In the genomic region with DNA sequence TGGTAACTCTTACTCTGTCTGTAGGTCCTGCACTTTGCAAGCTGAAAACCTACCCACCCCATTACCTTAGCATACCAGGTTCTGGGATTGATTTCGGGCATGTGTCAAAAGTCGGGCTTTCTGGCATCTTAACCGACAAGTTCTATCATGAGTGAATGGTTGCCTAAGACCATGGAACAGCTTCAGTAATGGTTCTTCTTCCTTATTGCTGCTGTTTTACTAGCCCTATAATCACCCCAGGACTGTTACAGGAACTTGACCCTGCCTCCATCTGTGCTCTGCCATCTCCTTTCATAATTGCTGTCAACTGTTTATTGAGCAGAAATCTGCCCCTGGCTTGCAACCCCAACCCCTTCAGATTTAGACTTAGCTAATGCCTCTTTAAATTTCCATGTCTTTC, we compare ENCODE assay signal across 32 mouse cellular contexts. TPM values are rescaled to one million over a fixed set of nuclear protein-coding genes. Genes with fewer than 3 reads are reported as not detected.
A peak's percentile ranks its signal among the peaks of the same experiment; 100 is the strongest.
DNase-seq lines count a peak whose midpoint lies in the region; ATAC-seq and TF ChIP-seq lines count a peak whose summit lies in the region.
"Had no signal": no experiment of that assay in that cellular context is flagged by ENCODE, and none has a peak within 500 bp of the region (broad histone marks: within the 10 kb centered on the region; RNA-seq: fewer than 3 reads in every experiment).

No protein-coding gene starts in this region.

- no peaks in the 10 kb centered on the region for H3K27me3 ChIP-seq in testis, adult 2 months (ENCODE audit: control insufficient read depth, insufficient read depth, low read length)
- H3K27me3 ChIP-seq in intestine, embryonic 16.5 days (replicated peaks; ENCODE audit: control insufficient read depth, insufficient read depth, low read length) = no peaks in the 10 kb centered on the region
- no peaks in the 10 kb centered on the region for H3K27me3 ChIP-seq in kidney, embryonic 16.5 days (ENCODE audit: insufficient read depth, low read length)
- H3K27me3 ChIP-seq in embryonic facial prominence, embryonic 10.5 days (replicated peaks; ENCODE audit: low read depth, poor library complexity, severe bottlenecking) = no peaks in the 10 kb centered on the region
- H3K27me3 ChIP-seq: embryonic facial prominence, embryonic 12.5 days; embryonic facial prominence, embryonic 15.5 days; forebrain, embryonic 12.5 days; forebrain, embryonic 15.5 days; hindbrain, embryonic 13.5 days had no signal

- peak; percentile 74 for ATAC-seq in intestine, embryonic 16.5 days
- ATAC-seq in CD4-positive, CD25-positive, alpha-beta regulatory T cell, adult 4 months = no peak
- no peak for ATAC-seq in kidney, embryonic 16.5 days (ENCODE audit: low FRiP score, low TSS enrichment)
- ATAC-seq: forebrain, embryonic 15.5 days; hindbrain, embryonic 16.5 days; Patski had no signal

- H3K9me3 ChIP-seq in intestine, embryonic 16.5 days (ENCODE audit: control insufficient read depth, low read length) = no peaks in the 10 kb centered on the region
- H3K9me3 ChIP-seq in kidney, embryonic 16.5 days (ENCODE audit: low read length) = 0 out of 2 replicates have a peak, but pooled peaks cover 3% of the 10 kb centered on the region
- H3K9me3 ChIP-seq in embryonic facial prominence, embryonic 10.5 days = 0 out of 2 replicates have a peak, but pooled peaks cover 3% of the 10 kb centered on the region
- H3K9me3 ChIP-seq: embryonic facial prominence, embryonic 12.5 days; embryonic facial prominence, embryonic 15.5 days; forebrain, embryonic 12.5 days; forebrain, embryonic 15.5 days; G1E; hindbrain, embryonic 10.5 days; hindbrain, embryonic 13.5 days had no signal

- H3K9ac ChIP-seq in intestine, embryonic 16.5 days (ENCODE audit: low read depth, low read length) = no peak overlapping the region
- no peak overlapping the region for H3K9ac ChIP-seq in kidney, embryonic 16.5 days (replicated peaks; ENCODE audit: low read length)
- H3K9ac ChIP-seq: embryonic facial prominence, embryonic 12.5 days; embryonic facial prominence, embryonic 15.5 days; forebrain, embryonic 12.5 days; forebrain, embryonic 15.5 days; hindbrain, embryonic 13.5 days had no signal

- no peak overlapping the region for H3K4me2 ChIP-seq in intestine, embryonic 16.5 days (ENCODE audit: low read depth, low read length)
- no peak overlapping the region for H3K4me2 ChIP-seq in kidney, embryonic 16.5 days (replicated peaks; ENCODE audit: low read depth, low read length)
- H3K4me2 ChIP-seq: embryonic facial prominence, embryonic 12.5 days; embryonic facial prominence, embryonic 15.5 days; forebrain, embryonic 12.5 days; forebrain, embryonic 15.5 days; heart, embryonic 11.5 days; hindbrain, embryonic 13.5 days had no signal

- H3K4me1 ChIP-seq in testis, adult 2 months (ENCODE audit: control insufficient read depth, insufficient read depth, low read length) = 0 out of 2 replicates have a peak, but pooled peaks cover 2% of the 10 kb centered on the region
- H3K4me1 ChIP-seq in intestine, embryonic 16.5 days (ENCODE audit: control insufficient read depth, insufficient read depth, low read length) = no peaks in the 10 kb centered on the region
- no peaks in the 10 kb centered on the region for H3K4me1 ChIP-seq in kidney, embryonic 16.5 days (ENCODE audit: insufficient read depth, low read length)
- H3K4me1 ChIP-seq in embryonic facial prominence, embryonic 10.5 days = no peaks in the 10 kb centered on the region
- H3K4me1 ChIP-seq: embryonic facial prominence, embryonic 12.5 days; embryonic facial prominence, embryonic 15.5 days; forebrain, embryonic 12.5 days; forebrain, embryonic 15.5 days; hindbrain, embryonic 10.5 days; hindbrain, embryonic 13.5 days had no signal

- no peak for TF ChIP-seq POLR2A in testis, adult 2 months (IDR thresholded peaks at IDR 0.05; ENCODE audit: control insufficient read depth, low read depth, low read length)

- no peak overlapping the region; the same call in none of the 2 replicates for H3K27ac ChIP-seq in testis, adult 2 months (ENCODE audit: control insufficient read depth, insufficient read depth, low read depth, low read length)
- H3K27ac ChIP-seq in intestine, embryonic 16.5 days (ENCODE audit: low read length) = no peak overlapping the region
- H3K27ac ChIP-seq in kidney, embryonic 16.5 days (ENCODE audit: low read length) = no peak overlapping the region
- no peak overlapping the region for H3K27ac ChIP-seq in embryonic facial prominence, embryonic 10.5 days (replicated peaks)
- H3K27ac ChIP-seq: embryonic facial prominence, embryonic 12.5 days; embryonic facial prominence, embryonic 15.5 days; forebrain, embryonic 12.5 days; forebrain, embryonic 15.5 days; hindbrain, embryonic 10.5 days; hindbrain, embryonic 13.5 days had no signal

- H3K4me3 ChIP-seq in testis, adult 2 months (ENCODE audit: control insufficient read depth, low read depth, low read length) = peak overlapping the region; percentile 94; the same call in 1 of the 2 replicates
- no peak overlapping the region for H3K4me3 ChIP-seq in intestine, embryonic 16.5 days (ENCODE audit: low read length)
- H3K4me3 ChIP-seq in kidney, embryonic 16.5 days (ENCODE audit: low read length) = no peak overlapping the region
- no peak overlapping the region for H3K4me3 ChIP-seq in embryonic facial prominence, embryonic 10.5 days
- H3K4me3 ChIP-seq: embryonic facial prominence, embryonic 12.5 days; embryonic facial prominence, embryonic 15.5 days; forebrain, embryonic 12.5 days; forebrain, embryonic 15.5 days; hindbrain, embryonic 10.5 days; hindbrain, embryonic 13.5 days had no signal

- no peak for TF ChIP-seq CTCF in testis, adult 2 months (IDR thresholded peaks at IDR 0.05; ENCODE audit: control insufficient read depth, insufficient read depth, insufficient replicate concordance, low read depth, low read length)

- no peak for DNase-seq in testis, postnatal 14 days (ENCODE audit: low spot score)
- peak; percentile 8 for DNase-seq in forelimb bud, embryonic 11.5 days (ENCODE audit: low read depth, low spot score)
- no peak for DNase-seq in embryonic facial prominence, embryonic 10.5 days (ENCODE audit: low spot score)
- DNase-seq: adrenal gland, adult 8-10 months; adrenal gland, postnatal 25 days; B cell, adult 2 months; cerebellum, adult 11-12 months; cerebellum, adult 8-10 months; cerebellum, postnatal 10 days; cerebellum, postnatal 36 days; gastrocnemius, postnatal 10 days; gastrocnemius, postnatal 36 days; heart, adult 11 months; kidney, adult 11 months had no signal

- 81% methylated on average over 3 of the region's 3 CpGs for WGBS in intestine, embryonic 16.5 days
- WGBS in kidney, embryonic 16.5 days = 98% methylated on average over 3 of the region's 3 CpGs
- 90% methylated on average over 3 of the region's 3 CpGs for WGBS in embryonic facial prominence, embryonic 10.5 days

- no peaks in the 10 kb centered on the region for H3K36me3 ChIP-seq in testis, adult 2 months (ENCODE audit: control insufficient read depth, insufficient read depth, low read length)
- no peaks in the 10 kb centered on the region for H3K36me3 ChIP-seq in intestine, embryonic 16.5 days (ENCODE audit: control insufficient read depth, insufficient read depth, low read length)
- no peaks in the 10 kb centered on the region for H3K36me3 ChIP-seq in kidney, embryonic 16.5 days (ENCODE audit: insufficient read depth, low read length)
- no peaks in the 10 kb centered on the region for H3K36me3 ChIP-seq in embryonic facial prominence, embryonic 10.5 days (replicated peaks)
- H3K36me3 ChIP-seq: embryonic facial prominence, embryonic 12.5 days; embryonic facial prominence, embryonic 15.5 days; forebrain, embryonic 12.5 days; forebrain, embryonic 15.5 days; G1E; hindbrain, embryonic 10.5 days; hindbrain, embryonic 13.5 days had no signal

RNA-seq across cellular contexts. Expression of a gene that starts 0.7 kb away (rescaled TPM):
- polyA plus RNA-seq in testis, adult 2 months (2012; rRNA removed) = 1.3 and 1.6 TPM in 2 replicates
- not detected in 2 replicates for polyA plus RNA-seq in intestine, embryonic 16.5 days (2015; fragmentation: Nextera tagmentation; extraction: Ambion mirVana)
- not detected for polyA plus RNA-seq in CD4-positive, CD25-positive, alpha-beta regulatory T cell, adult 4 months (2017; shearing (Covaris generic))
- polyA plus RNA-seq in kidney, embryonic 16.5 days (2015; fragmentation: Nextera tagmentation; extraction: Ambion mirVana) = not detected in 2 replicates
- not detected in 2 replicates for polyA plus RNA-seq in embryonic facial prominence, embryonic 10.5 days (2016; fragmentation: Nextera tagmentation; extraction: Ambion mirVana)
- polyA plus RNA-seq: brain, embryonic 14.5 days; cortical plate, adult 2 months; embryonic facial prominence, embryonic 12.5 days; embryonic facial prominence, embryonic 15.5 days; forebrain, embryonic 12.5 days; forebrain, embryonic 15.5 days; G1E; heart, embryonic 11.5 days; heart, embryonic 14.5 days; heart, postnatal 0 days; hindbrain, embryonic 10.5 days; hindbrain, embryonic 13.5 days; hindbrain, embryonic 16.5 days; Patski had no signal

RNA-seq across cellular contexts. Expression of a gene that starts 0.8 kb away (rescaled TPM):
- 0.40 and 0.86 TPM in 2 replicates for polyA plus RNA-seq in testis, adult 2 months (2012; rRNA removed)
- polyA plus RNA-seq in intestine, embryonic 16.5 days (2015; fragmentation: Nextera tagmentation; extraction: Ambion mirVana) = 0.07 TPM in 1 of 2 replicates, not detected in the other
- 1 to 10 TPM; 1.2 to 1.5 TPM for polyA plus RNA-seq in CD4-positive, CD25-positive, alpha-beta regulatory T cell, adult 4 months (2017; shearing (Covaris generic))
- polyA plus RNA-seq in kidney, embryonic 16.5 days (2015; fragmentation: Nextera tagmentation; extraction: Ambion mirVana) = not detected in 2 replicates
- 0.10 TPM in 1 of 2 replicates, not detected in the other for polyA plus RNA-seq in embryonic facial prominence, embryonic 10.5 days (2016; fragmentation: Nextera tagmentation; extraction: Ambion mirVana)
- polyA plus RNA-seq: brain, embryonic 14.5 days; embryonic facial prominence, embryonic 12.5 days; forebrain, embryonic 12.5 days; forebrain, embryonic 15.5 days; heart, embryonic 11.5 days; heart, embryonic 14.5 days; hindbrain, embryonic 10.5 days; hindbrain, embryonic 13.5 days had no signal

RNA-seq across cellular contexts. Expression of a gene that starts 26.3 kb away (rescaled TPM):
- 108 and 122 TPM in 2 replicates for polyA plus RNA-seq in testis, adult 2 months (2012; rRNA removed)
- polyA plus RNA-seq in intestine, embryonic 16.5 days (2015; fragmentation: Nextera tagmentation; extraction: Ambion mirVana) = not detected in 2 replicates
- under 1 TPM in 1 of 2 experiments, not detected in 1; 0.35 TPM for polyA plus RNA-seq in CD4-positive, CD25-positive, alpha-beta regulatory T cell, adult 4 months (2017; shearing (Covaris generic))
- not detected in 2 replicates for polyA plus RNA-seq in kidney, embryonic 16.5 days (2015; fragmentation: Nextera tagmentation; extraction: Ambion mirVana)
- polyA plus RNA-seq in embryonic facial prominence, embryonic 10.5 days (2016; fragmentation: Nextera tagmentation; extraction: Ambion mirVana) = 0.11 TPM in 1 of 2 replicates, not detected in the other
- polyA plus RNA-seq: brain, embryonic 14.5 days; cortical plate, adult 2 months; embryonic facial prominence, embryonic 12.5 days; embryonic facial prominence, embryonic 15.5 days; forebrain, embryonic 12.5 days; forebrain, embryonic 15.5 days; G1E; heart, postnatal 0 days; hindbrain, embryonic 10.5 days; hindbrain, embryonic 13.5 days had no signal

RNA-seq across cellular contexts. Expression of a gene that starts 39.3 kb away (rescaled TPM):
- polyA plus RNA-seq in testis, adult 2 months (2012; rRNA removed) = 35.8 and 163 TPM in 2 replicates
- polyA plus RNA-seq in intestine, embryonic 16.5 days (2015; fragmentation: Nextera tagmentation; extraction: Ambion mirVana) = 385 and 440 TPM in 2 replicates
- polyA plus RNA-seq in CD4-positive, CD25-positive, alpha-beta regulatory T cell, adult 4 months (2017; shearing (Covaris generic)) = 1,000 to 10,000 TPM; 7,747 to 9,345 TPM
- 221 and 232 TPM in 2 replicates for polyA plus RNA-seq in kidney, embryonic 16.5 days (2015; fragmentation: Nextera tagmentation; extraction: Ambion mirVana)
- polyA plus RNA-seq in embryonic facial prominence, embryonic 10.5 days (2016; fragmentation: Nextera tagmentation; extraction: Ambion mirVana) = 104 and 107 TPM in 2 replicates

RNA-seq across cellular contexts. Expression of a gene that starts 47.8 kb away (rescaled TPM):
- polyA plus RNA-seq in testis, adult 2 months (2012; rRNA removed) = 740 and 863 TPM in 2 replicates
- 90.2 and 104 TPM in 2 replicates for polyA plus RNA-seq in intestine, embryonic 16.5 days (2015; fragmentation: Nextera tagmentation; extraction: Ambion mirVana)
- polyA plus RNA-seq in CD4-positive, CD25-positive, alpha-beta regulatory T cell, adult 4 months (2017; shearing (Covaris generic)) = 1 to 10 TPM; 4.1 to 4.4 TPM
- 62.2 and 62.4 TPM in 2 replicates for polyA plus RNA-seq in kidney, embryonic 16.5 days (2015; fragmentation: Nextera tagmentation; extraction: Ambion mirVana)
- 23.5 and 23.8 TPM in 2 replicates for polyA plus RNA-seq in embryonic facial prominence, embryonic 10.5 days (2016; fragmentation: Nextera tagmentation; extraction: Ambion mirVana)

Comparison
In these comparisons a context has a peak if more than half of its experiments do, and no peak if none do; other contexts are left out.
1. RNA of a gene that starts 26.3 kb away (polyA plus RNA-seq): 108 to 122 TPM in testis, adult 2 months; 0.35 TPM in CD4-positive, CD25-positive, alpha-beta regulatory T cell, adult 4 months, not detected in kidney, embryonic 16.5 days, not detected in intestine, embryonic 16.5 days and 0.11 TPM in embryonic facial prominence, embryonic 10.5 days; every median in the first group is over 10 times any median in the second.